Mouse (Mus musculus) cerebellum, adult 8-10 months (tissue): Measurements from ENCODE around the gene Fam196b.
A peak's percentile ranks its signal among the peaks of the same experiment; 100 is the strongest.

ENCODE experiments used
- DNase-seq: peaks from one replicate; pipeline ENCODE4 v3.0.0; 2022

The Fam196b gene

GRCm38 (mm10) chr11:34314534-34315379 is at the start of gene Fam196b:
Gene Fam196b (plus strand): TSS chr11:34314822.
- DNase-seq: peak; percentile 17

GRCm38 (mm10) chr11:34272016-34272415 is 42.6 kb upstream of the Fam196b start:
- DNase-seq: no peak

- no peak for DNase-seq
Measured at GRCm38 (mm10) chr11:34275941-34276340, 38.7 kb upstream of the Fam196b start.

- no peak for DNase-seq
Measured at GRCm38 (mm10) chr11:34276363-34277046, 38.1 kb upstream of the Fam196b start.

GRCm38 (mm10) chr11:34277047-34277445 is 37.6 kb upstream of the Fam196b start:
- DNase-seq: no peak

DNA sequence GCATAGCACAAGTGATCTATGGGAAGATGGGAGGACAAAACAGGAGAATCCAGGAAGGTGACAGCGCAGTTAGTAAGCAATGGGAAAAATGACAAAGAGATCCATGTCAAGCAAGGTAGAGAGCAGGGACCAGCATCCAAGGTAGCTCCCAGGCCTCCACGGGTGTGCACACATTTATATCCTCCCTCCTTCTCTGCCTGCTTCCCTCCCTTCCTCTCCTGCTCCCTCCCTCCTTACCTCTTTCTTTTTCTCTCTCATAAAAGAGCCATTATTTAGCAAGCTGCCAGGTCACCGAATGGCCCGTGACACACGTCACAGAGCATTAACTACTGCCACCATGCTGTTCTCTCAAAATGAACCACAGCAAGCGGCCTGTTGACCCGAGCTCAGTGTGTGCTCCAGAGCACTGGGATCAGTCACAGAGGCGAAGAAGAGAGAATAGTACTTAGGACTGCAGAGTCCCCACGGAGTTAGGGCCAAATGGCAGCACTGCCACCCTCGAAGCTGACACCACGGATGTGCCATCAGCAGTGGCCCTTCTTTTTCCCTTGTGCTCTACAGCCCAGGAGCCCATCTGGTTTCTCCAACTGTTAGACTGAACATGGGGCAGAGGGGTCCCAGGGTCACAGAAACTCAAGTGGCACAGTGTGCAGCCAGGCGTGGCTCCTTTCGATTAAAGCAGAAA is 30.4 kb upstream of the Fam196b start:
- DNase-seq: no peak

GRCm38 (mm10) chr11:34290265-34290664 is 24.4 kb upstream of the Fam196b start:
- DNase-seq: no peak

- no peak for DNase-seq
Measured at GRCm38 (mm10) chr11:34290708-34291107, 23.9 kb upstream of the Fam196b start.

- no peak for DNase-seq
Measured at GRCm38 (mm10) chr11:34291304-34291703, 23.3 kb upstream of the Fam196b start.

DNA sequence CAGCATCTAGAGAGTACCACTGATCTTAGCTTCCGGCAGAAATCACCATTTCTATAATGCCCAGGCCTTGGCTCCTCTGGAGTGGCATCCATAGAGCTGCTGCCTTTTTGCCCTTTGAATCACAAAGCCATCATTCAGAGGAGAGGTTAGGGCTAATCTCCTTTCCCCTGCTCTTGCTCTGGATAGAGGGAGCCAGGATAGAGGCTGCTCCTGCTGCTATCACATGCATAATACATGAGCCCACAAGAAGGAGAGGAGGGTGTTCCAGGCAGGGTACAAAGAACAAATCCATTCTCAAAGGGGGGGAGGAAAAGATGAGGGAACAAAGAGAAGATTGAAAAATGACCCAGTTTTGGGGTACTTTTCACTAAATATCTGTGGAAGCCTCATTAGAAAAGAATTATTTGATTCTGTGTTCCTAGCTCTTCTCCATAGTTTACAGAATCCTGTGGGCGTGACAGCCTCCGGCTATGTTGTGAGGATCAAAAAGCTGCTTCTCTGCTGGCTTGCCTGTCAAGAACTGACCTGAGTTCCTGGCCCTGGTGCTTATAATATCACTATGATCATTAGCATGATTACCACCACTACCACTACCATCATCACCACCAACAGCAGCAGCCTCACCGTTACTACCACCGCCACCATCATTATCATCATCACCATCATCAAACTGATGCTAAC is 16.8 kb upstream of the Fam196b start:
- DNase-seq: no peak

DNA sequence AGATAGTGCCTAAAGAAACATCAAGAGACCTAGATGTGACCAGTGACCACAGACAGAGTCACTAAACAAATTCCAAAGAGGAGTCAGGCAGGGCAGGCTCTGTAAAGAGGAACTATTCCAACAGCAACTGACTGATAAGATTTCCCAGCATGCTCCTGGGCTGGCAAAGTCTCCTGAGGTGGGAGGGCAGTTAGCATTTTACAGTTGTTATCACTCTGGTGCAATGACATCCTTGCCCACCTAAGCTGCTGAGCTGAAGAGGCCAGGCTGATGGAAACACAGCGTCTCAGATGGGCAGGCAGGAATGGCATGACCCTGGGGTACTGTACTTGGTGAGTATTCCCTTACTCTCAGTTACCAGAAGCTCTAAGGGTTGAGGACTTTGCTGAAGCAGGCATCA is 15.1 kb upstream of the Fam196b start:
- no peak for DNase-seq

- DNase-seq: no peak
Measured at GRCm38 (mm10) chr11:34300064-34300463, 14.6 kb upstream of the Fam196b start.

- DNase-seq: no peak
Measured at GRCm38 (mm10) chr11:34306231-34306630, 8.4 kb upstream of the Fam196b start.

GRCm38 (mm10) chr11:34308731-34309130 is 5.9 kb upstream of the Fam196b start:
- no peak for DNase-seq

GRCm38 (mm10) chr11:34309360-34309759 is 5.3 kb upstream of the Fam196b start:
- no peak for DNase-seq

DNA sequence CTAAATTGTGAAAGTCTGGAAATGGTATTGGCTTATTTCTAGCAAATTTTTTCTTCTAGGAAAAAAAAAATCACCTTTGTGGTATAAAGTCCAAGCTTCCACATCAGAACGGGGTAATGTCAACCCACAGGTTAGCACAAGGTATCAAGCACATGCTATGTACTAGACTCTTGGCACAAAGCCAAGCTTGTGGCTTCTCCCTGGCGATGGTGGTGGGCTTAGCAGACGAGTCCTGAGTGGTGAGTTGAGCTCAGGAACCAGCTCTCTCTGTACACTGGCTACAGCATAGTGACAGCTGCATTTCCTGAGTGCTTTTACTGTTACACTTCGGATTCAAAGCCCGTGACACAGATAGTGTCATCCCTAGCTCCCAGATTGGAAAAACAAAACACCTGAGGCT is 2.9 kb upstream of the Fam196b start:
- DNase-seq: no peak

DNA sequence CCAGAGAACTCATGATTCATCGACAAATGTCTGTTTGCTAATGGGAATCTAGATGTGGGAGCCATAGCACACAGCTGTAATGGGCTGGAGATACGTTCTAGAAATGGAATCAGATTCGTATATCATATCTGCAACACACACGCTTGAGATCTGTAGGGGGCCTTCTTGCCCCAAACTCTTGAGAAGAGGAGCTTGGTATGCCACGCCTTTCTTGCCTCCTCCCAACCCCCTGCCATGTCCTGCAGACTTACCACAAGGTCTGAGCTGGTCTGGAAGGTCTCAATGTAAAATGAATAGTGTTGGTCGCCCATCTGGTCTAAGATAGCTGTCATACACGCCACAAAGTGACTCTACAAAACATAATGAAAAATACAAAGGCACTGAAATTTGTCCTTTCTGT is 2.4 kb upstream of the Fam196b start:
- DNase-seq: no peak

DNA sequence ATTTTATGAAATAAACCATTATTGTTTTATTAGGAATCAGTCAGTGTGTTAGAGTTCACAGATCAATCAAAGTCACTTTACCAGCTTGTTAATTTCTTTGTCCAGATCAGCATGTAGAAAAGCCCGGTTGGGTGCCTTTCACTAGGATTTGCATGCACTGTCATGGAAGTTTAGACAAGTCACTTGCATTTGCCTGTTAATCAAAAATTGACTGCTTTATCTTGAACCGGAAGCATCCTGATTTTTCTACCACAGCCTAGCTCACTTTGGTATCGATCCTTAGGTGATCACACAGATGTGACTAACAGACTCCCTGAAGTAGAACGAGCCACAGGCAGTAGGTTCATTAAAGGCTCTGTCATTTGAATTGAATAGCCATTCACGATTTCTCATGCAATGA is 761 bp downstream of the Fam196b start:
- DNase-seq: no peak

DNA sequence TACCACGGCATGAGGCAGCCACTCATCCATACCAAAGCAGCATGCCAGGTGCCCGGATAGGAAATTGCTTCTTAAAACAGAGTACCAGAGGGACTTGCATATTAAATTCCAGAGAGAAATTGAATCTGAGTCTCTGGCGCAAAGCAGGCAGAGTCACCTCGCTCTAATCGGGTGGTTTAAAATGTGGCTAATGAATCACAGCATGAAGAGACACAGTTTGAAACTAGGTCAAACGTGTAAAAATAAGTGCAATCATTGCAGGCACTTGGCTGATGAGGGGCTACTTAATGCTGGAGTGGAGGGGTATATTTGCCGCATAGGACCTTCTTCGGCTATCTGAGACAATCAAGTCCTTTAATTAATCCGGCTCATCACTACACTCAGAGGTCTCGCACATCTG is 1.6 kb downstream of the Fam196b start:
- DNase-seq: no peak

- DNase-seq: no peak
Measured at GRCm38 (mm10) chr11:34317001-34317400, 2.4 kb downstream of the Fam196b start.

GRCm38 (mm10) chr11:34319282-34319681 is 4.7 kb downstream of the Fam196b start:
- no peak for DNase-seq

GRCm38 (mm10) chr11:34323664-34324063 is 9.0 kb downstream of the Fam196b start:
- no peak for DNase-seq
